Mouse (Mus musculus) C2C12 (cell line): ENCODE data around the gene Nav1.

Experiments
- CTCF ChIP-seq: IDR thresholded peaks from one replicate; pipeline ENCODE4 v1.5.1; 2011; ENCODE audit not compliant: control insufficient read depth, insufficient read depth, insufficient read length
- MAX ChIP-seq: IDR thresholded peaks from one replicate; pipeline ENCODE4 v1.6.1; 2011; ENCODE audit warnings: mild to moderate bottlenecking, control low read depth
- MYOD1 ChIP-seq: IDR thresholded peaks from one replicate; pipeline ENCODE4 v1.6.1; 2011; ENCODE audit warnings: low read depth; ENCODE audit not compliant: control insufficient read depth, insufficient read length
- MYOG ChIP-seq: IDR thresholded peaks from one replicate; pipeline ENCODE4 v1.6.1; 2011; ENCODE audit not compliant: control insufficient read depth, insufficient read length; ENCODE audit errors: extremely low read depth

GRCm38 (mm10) chr1:135508349-135508634 is 98.8 kb downstream of the Nav1 start:
- TF ChIP-seq MYOG, result no peak
- no peak for TF ChIP-seq MAX
- TF ChIP-seq CTCF, result no peak
- TF ChIP-seq MYOD1, result no peak
